Mouse (Mus musculus): Measurements from ENCODE around the gene Srsx. TPM values are rescaled to one million over a fixed set of nuclear protein-coding genes. Genes with fewer than 3 reads are reported as not detected.

The Srsx gene
- polyA plus RNA-seq (2017; shearing (Covaris generic)): not detected

GRCm38 (mm10) chrX:123222381-123222780 lies at the start of gene Srsx:
Gene Srsx (minus strand): TSS chrX:123222481.

GRCm38 (mm10) chrX:123246807-123247206 lies 24.5 kb upstream of the Srsx start, which contains the start of gene Gm17577:
Gene Gm17577 (minus strand): TSS chrX:123246907.

Other genes with a start within 250 kb of the Srsx start
- not detected for gene Gm17521, start 192.8 kb downstream of the Srsx start, polyA plus RNA-seq (2017; shearing (Covaris generic))
- gene Cldn34c1, start 119.0 kb downstream of the Srsx start, polyA plus RNA-seq (2017; shearing (Covaris generic)): 1.9 TPM
- not detected for gene Gm17577, start 24.4 kb upstream of the Srsx start, polyA plus RNA-seq (2017; shearing (Covaris generic))